Mouse (Mus musculus): ENCODE measurements at regions not wholly inside any gene's neighbourhood (a gene's known extent, or its start where the extent isn't known, plus 50 kb on each side); places are given as distances from the start of the nearest gene placed in this dataset.

- no peak for TF ChIP-seq MYOD1 (IDR thresholded peaks at IDR 0.05; ENCODE audit: control insufficient read depth in 1 of 3, insufficient read length in 2 of 3, low read depth in 2 of 3)
- no peak for TF ChIP-seq POLR2A (IDR thresholded peaks at IDR 0.05; ENCODE audit: insufficient read length, low read depth)
- TF ChIP-seq SRF (IDR thresholded peaks at IDR 0.05; ENCODE audit: control insufficient read depth, insufficient read length, low read depth), result peak; percentile 51
- no peak for TF ChIP-seq TCF3 (IDR thresholded peaks at IDR 0.05; ENCODE audit: insufficient read length, low read depth)
- TF ChIP-seq E2F4 (IDR thresholded peaks at IDR 0.05; ENCODE audit: insufficient read depth), result no peak
Observed at GRCm38 (mm10) chr1:193518840-193519239, 148.7 kb upstream of the Camk1g start.

Data from myocyte (in vitro differentiated cells).